Mouse (Mus musculus) heart, adult 2 months (tissue): ENCODE measurements at regions not wholly inside any gene's neighbourhood (a gene's known extent, or its start where the extent isn't known, plus 50 kb on each side); places are given as distances from the start of the nearest gene placed in this dataset.

ENCODE experiments used
- CTCF ChIP-seq: fragments of 200-600 bp; IDR thresholded peaks from 2 replicates; pipeline ENCODE4 v1.8.1; 2022; ENCODE audit warnings: antibody characterized with exemption, mild to moderate bottlenecking, moderate library complexity
- POLR2A ChIP-seq: fragments of 200-500 bp; IDR thresholded peaks from 2 replicates; pipeline ENCODE4 v1.6.1; 2011; ENCODE audit warnings: mild to moderate bottlenecking, low read depth, low read length, control low read depth; ENCODE audit not compliant: insufficient read depth

- no peak for TF ChIP-seq CTCF
- TF ChIP-seq POLR2A = no peak
Observed at GRCm38 (mm10) chr14:53826782-53827181, 427.1 kb downstream of the Dad1 start.
